Mouse (Mus musculus) megakaryocyte progenitor cell, adult 5-6 weeks (primary cell): ENCODE data around the gene Vipr2. TPM values are rescaled to one million over a fixed set of nuclear protein-coding genes. Genes with fewer than 3 reads are reported as not detected.
A peak's percentile ranks its signal among the peaks of the same experiment; 100 is the strongest.

Experiments
- ATAC-seq: replicated peaks from 2 replicates; pipeline ENCODE4 v1.8.0; 2016; ENCODE audit warnings: mild to moderate bottlenecking, moderate TSS enrichment, inconsistent platforms; ENCODE audit not compliant: poor library complexity
- total RNA-seq, 2 experiments: library from RNA; stranded (forward) in 1 of 2; stranded (reverse) in 1 of 2; fragments of 157-497, 149-512 nt in 1 of 2; fragments of 200-1000 nt in 1 of 2; gene quantifications; 2 replicates each; pipeline versions ENCODE4 v1.2.3 to v1.2.4; 2015 to 2017

Gene Vipr2
- total RNA-seq (2015), result 0.64 and 2.3 TPM in 2 replicates
- 2.4 and 3.4 TPM in 2 replicates for total RNA-seq (2017)

DNA sequence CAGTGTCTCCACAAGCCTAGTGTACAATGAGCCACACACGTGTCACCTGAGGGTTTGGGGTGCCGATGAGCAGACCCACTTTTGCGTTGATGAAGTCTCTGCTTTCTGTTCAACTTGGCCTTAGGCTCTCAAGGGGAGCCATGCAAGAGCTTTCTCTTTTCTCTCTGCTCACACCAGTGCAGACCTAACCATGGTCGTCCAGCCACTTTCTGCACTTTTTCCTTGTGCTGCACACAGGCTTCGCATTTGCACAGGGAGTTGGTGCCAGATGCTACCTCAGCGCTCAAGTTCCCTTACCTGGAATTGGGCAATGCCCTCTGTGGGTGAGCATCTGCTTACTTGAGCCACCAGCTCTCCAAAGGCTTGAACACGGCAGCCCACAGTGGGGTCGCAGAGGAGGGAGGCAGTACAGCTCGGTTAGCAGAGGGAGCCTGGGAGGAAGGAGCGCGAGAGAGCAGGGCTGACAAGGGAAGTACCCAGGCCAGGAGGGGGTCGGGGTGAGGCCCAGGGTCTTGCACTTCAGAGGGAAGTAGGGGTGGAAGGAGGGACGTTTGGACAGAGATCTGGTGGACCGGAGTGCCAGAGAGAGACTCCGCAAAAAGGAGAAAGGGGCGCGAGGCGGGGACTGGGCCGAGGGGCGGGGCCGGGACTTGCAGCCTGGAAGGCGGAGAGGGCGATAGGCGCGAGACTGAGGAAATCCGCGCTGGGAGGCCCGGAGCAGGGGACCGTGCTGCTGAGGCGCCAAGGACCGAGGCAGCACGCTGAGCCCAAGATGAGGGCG is at the start of gene Vipr2:
Vipr2 (plus strand) TSS at position 653 of the 781 bp plus-strand sequence.
- ATAC-seq, result peak; percentile 86

DNA sequence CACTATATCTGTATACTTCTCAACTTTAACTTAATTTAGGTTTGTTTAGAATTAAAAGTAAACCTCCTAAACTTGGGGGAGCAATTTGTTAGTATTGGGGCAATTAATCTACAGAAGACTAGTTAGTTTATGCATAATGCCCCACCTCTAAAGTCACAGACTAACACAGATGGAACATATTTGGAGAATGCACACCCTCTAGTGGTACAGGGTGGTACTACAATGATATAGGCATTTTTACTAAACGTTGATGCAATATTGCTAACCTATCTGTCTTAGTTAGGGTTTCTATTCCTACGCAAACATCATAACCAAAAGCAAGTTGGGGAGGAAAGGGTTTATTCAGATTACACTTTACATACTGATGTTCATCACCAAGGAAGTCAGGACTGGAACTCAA is 49.4 kb upstream of the Vipr2 start:
- ATAC-seq, result peak; percentile 93

DNA sequence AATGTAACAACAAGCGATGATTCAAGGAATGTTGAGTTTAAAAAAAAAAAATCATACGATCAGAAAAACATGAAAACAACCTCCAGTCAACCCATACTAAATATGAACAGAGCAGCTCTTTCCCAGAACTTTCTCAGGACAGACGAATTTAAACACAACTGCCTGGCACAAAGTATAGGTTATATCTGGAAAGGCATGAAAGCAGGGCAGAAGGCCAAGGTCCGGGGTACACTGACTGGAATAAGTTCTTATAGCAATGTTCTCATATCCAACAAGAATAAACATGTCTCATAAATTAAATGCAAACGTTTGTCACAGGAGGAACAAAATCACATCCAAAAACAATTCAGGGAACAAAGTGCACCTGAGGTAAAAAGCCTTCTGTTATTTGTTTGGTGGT is 42.2 kb upstream of the Vipr2 start:
- no peak for ATAC-seq

- no peak for ATAC-seq
Measured at GRCm38 (mm10) chr12:116044785-116045184, 32.7 kb upstream of the Vipr2 start.

GRCm38 (mm10) chr12:116047440-116048377 is 29.8 kb upstream of the Vipr2 start, which contains the start of gene Zfp386:
Zfp386 (plus strand) TSS chr12:116047724.
- peak; percentile 95 for ATAC-seq

DNA sequence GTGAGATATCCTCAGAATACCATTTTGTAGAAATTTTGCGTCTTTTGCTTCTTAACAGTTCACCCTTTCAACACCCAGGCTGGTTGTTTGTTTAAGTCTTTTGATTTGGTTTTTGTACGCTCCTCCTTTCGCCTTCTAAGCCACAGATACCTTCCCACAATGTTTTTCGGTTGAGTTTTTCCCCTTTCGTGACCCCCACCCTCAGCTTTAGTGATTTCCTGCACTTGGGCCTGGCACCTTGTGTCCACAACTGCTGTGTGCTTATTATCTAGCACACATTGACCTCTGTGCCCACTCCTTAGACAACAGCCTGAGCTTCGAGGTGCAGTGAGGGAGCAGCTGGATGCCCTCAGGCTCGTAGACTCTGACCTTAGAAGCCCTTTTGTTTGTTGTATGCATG is 28.8 kb upstream of the Vipr2 start:
- ATAC-seq, result no peak

- no peak for ATAC-seq
Measured at GRCm38 (mm10) chr12:116049236-116049635, 28.3 kb upstream of the Vipr2 start.

- ATAC-seq, result peak; percentile 37
Measured at GRCm38 (mm10) chr12:116049701-116050100, 27.8 kb upstream of the Vipr2 start.

- ATAC-seq, result peak; percentile 80
Measured at GRCm38 (mm10) chr12:116054342-116054741, 23.2 kb upstream of the Vipr2 start.

DNA sequence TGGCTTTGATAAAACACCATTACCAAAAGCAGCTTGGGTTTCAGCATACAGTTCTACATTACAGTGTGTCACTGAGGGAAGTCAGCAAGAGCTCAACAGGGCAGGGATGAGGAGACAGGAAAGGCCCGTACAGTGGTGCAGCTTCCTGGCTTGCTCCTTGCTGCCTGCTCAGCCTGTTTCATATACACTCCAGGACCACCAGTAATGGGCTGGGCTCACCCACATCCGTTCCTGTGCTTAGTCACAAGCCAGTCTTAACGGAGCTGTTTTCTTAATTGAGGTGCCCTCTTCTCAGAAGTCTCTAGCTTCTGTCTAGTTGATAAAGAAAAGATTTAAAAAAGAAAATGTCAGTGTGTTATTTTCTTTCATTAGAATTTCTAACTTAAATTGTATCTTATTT is 21.4 kb upstream of the Vipr2 start:
- ATAC-seq, result no peak

DNA sequence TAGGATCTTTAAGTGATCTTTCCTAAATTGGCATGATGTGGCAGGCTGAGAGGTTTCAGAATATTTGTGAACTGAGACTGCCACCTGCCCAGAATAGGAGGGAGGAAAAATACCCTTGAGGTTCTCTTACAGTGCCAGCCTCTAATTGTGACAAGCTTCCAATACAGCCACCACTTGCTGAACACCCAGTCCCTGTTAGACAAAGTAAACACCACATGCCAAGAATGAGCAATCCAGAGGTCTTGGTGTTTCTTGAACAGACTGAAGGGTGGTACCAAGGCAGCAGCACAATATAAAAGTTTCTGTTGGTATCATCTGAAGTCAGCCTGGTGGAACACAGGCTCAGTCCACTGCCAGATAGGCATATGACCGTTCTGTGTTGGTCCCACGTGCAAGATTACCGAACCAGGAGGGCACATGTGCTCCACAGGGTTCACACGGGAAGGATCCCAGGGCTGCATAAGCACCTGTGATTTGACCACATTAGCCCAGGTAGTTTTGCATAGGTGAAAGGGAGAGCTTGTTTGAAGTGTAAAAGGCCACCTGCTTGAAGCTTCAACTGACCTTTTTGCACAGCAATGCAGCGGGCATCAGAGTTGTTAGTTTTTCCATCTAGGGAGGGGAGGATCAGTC is 15.8 kb upstream of the Vipr2 start:
- ATAC-seq, result 0 out of 2 replicates have a peak, but pooled peaks have one; percentile 11

GRCm38 (mm10) chr12:116062194-116062583 is 15.3 kb upstream of the Vipr2 start:
- ATAC-seq, result no peak

- no peak for ATAC-seq
Measured at GRCm38 (mm10) chr12:116063020-116063419, 14.5 kb upstream of the Vipr2 start.

- ATAC-seq, result peak; percentile 92
Measured at GRCm38 (mm10) chr12:116071023-116071422, 6.5 kb upstream of the Vipr2 start.

DNA sequence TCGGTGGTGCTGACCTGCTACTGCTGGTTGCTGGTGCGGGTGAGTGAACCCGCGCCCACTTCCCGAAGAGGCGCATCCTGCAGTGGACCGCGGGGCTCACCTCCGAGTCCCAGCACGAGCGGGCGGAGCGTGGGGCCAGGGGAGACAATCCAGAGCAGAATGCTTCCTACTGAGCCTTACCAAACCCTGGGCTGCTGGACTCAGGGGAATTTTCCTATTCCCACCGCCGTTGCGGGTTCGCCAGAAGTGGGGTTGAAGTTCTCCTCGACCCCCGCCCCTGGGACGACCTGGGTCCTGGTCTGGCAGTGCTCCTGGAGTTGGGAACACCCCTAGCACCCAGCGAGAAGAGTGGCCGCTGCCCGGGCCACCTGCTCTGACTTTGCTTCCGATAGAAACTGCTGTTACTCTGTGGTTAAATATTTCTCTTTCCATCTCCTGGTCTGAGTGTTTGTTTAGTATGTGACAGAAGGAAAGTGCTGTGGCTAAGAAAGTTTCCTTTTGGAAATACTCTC is 385 bp downstream of the Vipr2 start:
- ATAC-seq, result peak; percentile 25

GRCm38 (mm10) chr12:116083125-116083524 is 5.6 kb downstream of the Vipr2 start:
- no peak for ATAC-seq

DNA sequence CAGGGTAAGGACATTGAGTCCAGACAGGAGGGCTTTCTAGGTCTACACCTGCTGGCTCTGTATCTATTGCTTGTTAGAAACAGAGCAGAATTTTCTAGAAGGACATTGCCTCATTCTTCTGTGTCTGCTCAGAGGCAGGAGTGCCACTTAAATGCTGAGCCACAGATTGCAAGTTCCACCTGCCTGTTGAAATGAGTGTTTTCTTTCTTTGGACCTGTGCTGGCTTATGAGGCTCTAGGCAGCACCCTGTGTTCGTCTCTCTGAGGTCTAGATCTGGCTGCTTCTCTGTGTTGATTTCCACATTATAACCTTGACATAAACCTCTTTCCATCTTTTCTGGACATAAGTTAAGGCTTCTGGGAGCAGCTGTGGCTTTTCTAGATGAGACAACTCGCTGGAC is 6.8 kb downstream of the Vipr2 start:
- no peak for ATAC-seq

DNA sequence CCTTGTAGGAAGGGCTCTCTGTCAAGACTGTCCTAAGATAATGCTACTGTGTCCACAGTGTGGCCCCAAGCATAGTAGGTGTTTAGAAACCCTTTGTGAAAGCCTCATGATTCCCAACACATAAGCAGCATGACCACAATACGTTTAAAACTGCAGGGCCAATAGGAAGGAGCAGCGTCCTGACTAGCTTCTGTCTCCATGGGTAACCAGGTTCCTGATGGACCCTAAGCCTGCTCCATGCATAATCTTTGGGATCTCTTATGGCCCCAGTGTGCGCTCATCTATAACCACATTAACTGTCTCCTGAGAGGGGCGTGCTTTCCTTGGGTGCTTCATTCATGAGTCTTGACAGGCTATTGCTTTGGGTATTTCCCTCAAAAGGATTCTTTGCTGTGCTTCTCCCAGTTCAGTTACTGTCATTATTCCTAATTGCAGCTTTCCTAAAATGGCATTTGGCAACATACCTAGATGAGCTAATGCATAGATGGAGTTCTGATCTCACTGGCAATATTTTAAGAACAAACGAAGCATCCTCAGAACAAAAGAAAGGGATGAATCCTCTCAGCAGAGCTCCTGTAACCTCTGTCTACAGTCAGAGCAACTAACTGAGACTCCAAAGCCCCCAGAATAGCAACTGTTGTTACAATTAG is 9.6 kb downstream of the Vipr2 start:
- no peak for ATAC-seq

- no peak for ATAC-seq
Measured at GRCm38 (mm10) chr12:116089836-116090235, 12.3 kb downstream of the Vipr2 start.

DNA sequence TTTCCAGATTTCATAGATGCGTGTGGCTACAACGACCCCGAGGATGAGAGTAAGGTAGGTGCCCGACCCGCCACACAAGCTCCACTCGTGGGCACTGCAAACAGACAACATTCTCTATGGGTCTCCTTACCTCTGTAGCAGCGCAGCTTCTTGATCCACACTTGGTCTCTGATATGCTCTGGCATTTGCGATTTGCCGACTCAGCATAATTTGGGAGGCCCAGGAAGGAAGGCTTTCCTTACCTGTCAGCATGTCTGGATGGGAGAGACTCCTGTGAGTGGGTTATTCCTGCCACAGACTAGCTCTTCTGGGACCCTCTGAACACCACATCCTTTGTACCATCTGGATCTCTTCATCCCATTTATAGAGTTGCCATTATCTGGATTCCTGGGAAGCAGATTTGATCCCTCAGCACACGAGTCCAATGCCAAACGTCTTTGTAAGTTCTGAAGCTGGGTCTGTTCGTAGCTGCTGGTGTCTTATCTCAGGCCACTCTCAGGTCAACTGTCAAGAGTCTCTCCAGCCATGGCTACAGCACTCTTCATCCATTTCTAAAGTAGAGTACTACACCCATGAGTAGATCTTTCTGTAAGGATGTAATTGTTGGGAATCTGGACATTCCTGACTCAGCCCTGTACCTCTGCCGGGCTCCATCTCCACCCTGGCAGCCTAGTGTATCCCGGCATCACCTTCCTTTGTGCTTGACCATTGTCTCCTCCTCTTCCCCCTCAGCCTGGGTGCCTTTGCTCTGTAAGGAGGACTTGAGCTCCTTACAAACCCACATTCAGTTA is 17.4 kb downstream of the Vipr2 start:
- ATAC-seq, result no peak
